Mouse (Mus musculus) adrenal gland (tissue): ENCODE measurements at regions not wholly inside any gene's neighbourhood (a gene's known extent, or its start where the extent isn't known, plus 50 kb on each side); places are given as distances from the start of the nearest gene placed in this dataset.

Experiments
- intact Hi-C: fragments of 180-260 bp; cut with DNase I; formaldehyde crosslinking; loops from one replicate; pipeline ENCODE4 v1.15.1; 2025

DNA sequence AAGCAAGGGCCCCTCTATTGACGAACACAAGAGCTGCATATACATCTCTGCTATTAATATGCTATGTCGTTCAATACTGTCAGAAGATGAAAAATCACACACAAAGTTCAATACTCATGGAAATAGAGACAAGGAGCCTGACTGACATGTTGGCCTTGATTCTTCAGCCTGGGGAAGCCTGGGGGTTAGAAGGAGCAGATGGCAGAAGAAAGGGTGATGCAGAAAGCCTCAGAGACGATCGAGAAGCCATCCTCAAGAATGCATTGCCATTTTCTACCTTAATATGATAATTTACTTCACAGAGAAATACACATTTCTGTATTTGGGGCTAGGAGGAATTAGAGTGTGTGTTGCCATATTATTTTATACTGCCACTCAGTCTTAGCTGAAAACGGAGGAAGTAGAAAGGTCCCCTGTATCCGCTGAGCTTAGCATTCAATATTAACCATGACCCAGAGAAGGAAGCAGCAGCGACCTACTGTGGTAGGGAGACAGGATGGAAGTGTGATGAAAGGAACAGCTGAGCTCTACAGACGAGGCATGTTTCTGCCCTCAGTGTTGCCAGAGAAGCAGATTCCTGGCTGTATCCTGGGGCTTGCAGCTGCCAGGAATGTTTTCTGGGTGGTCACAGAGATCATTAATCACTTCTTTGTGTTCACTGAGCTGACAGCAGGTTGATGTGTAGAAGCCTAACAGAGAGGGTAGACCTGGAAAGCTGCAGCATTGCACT, 105.2 kb downstream of the Lrig3 start:
- intact Hi-C loops, result no loop called here

DNA sequence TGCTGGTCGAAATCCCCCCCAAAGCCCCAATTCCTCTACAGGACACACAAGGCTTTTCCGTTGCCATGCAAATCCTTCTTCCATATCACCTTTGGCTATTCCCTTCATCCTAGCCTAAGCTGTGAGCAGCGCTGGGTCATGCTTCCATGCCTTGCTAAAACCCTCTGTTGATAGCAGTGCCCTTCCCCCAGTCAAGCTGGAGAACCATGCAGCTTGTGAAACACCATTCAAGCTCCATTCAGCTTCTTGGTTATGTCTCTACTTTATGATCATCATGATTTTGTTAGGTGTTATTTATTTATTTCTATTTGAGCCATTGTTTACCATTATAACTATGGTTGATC, 105.7 kb downstream of the Lrig3 start:
- intact Hi-C loops, result no loop called here

DNA sequence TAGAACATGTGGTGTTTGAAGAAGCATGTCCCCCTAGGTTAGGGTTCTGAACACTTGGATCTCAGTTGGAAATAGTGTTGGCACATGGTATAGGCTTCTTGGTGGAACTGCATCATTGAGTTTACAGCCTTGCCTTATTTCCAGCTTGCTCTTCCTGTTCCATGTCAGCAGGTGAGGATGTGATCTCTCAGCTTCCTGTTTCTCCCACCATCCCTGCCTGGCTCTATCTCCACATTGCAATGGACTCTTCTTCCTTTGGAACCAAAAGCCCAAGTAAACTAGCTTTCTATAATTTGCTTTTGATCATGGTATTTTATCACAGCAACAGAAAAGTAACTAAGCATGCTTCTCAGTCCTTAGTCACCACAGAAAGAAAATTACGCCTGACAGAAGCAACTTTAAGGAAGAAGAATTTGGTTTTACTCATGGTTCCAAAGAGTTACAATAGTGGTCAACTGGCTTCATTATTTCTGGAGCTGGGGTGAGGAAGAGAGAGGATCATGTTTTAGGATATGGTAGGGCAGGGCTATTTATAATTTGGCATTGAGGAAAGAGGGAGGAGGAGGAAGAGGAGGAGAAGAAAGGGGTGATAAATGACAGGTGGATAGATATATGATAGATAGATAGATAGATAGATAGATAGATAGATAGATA, 111.5 kb downstream of the Lrig3 start:
- intact Hi-C loops, result no loop called here

DNA sequence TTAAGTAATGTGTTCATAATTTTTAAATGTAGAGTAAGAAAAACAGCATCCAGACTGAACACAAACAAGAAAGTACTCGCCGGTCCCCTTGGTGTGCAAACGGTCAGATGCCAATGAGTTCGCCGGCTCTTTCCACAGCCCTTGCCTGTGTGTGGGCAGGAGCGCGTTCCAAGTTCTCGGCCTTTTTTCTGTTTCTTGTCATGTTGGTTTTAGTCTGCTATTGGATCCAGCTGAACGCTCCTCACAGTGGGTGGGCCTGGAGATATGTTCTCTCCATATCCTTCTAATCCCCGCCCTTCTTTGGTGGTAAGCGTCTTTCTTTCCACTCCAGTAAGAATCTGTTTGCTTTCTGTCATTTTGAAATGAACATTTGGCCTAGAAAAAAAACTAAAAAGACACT, 116.6 kb downstream of the Lrig3 start:
- intact Hi-C loops, result no loop called here

DNA sequence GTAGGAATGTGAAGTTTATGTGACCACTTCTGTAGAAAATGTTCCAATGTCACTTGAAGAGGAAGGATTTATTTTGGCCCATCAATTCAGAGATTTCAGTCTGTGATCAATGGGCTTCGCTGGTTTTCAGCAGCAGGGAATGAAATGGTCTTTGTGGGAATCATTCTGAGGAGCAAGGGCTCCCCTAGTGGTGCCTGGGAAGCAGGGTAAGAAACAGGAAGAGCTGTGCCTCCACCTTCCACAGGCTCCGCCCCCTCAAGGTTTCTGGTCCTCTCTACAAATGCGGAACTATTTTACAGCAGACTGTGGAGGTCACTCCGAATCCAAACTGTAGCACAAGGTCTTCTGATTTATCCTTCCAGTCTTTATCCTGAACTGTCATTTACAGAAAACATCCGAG, 120.7 kb downstream of the Lrig3 start:
- intact Hi-C loops, result no loop called here

DNA sequence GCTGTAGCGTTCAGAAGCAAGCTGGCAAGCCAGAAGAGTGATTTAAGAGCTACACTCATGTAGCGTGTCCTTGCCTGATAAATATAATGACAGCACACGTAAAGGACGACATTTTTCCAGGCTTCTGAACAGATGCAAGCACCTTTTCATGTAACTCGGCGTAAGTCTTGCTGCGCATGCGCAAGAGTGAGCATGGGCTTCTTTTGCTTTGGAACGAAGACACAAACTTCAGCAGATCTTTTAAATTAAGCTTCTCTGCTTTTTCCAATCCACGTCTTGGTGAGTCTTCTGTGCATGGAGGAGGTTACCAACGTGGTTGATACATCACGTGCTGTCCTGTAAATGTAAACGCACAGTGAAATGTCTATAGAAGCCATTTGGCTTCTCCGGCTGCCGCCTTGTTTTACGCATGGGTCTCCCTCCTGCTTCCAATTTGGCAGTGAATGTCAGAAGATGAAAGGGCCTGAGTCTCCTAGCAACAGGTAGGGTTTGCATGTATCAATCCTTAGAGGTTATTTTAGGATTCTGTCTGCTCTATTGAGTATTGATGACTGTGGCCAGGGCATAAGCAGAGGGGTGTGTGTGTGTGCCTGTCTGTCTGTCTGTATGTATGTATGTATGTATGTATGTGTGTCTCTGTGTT, 128.4 kb downstream of the Lrig3 start:
- intact Hi-C loops, result no loop called here

DNA sequence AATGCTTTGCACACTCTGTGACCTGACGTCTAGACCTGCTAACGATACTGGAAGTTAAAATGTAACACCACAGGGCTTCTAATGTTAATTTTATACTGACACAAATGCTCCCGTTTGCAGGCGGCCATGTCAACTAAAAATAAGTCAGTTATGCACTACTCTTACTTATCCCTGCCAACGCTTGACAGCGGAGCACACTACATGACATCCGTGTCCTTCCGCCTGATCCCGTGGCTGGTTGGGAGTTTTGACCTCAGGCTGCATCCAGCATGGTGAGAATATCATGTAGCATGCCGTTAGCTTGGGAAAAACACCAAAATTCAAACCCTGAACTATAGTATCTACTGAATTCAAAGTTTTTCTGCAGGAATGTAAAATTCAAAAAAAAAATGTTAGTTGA, 131.9 kb downstream of the Lrig3 start:
- intact Hi-C loops, result no loop called here

DNA sequence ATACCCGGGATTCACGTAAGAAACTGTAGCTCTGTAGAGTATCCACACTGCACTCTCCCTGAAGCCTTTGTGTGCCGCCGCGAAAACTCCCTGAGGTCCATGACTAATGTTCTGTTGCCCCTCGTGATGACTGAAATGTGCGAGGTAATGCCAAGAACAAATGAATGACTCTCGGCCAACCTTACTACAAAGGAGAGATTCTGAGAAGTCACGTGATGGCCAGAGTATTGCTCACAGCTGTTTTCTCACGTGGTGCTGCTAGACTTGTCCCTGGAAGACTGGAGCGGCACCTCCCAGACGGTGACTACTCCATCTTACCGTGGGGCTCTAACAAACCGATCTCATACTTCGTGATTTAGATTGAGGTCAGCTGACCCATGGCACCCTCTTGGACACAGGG, 136.9 kb downstream of the Lrig3 start:
- intact Hi-C loops, result no loop called here

DNA sequence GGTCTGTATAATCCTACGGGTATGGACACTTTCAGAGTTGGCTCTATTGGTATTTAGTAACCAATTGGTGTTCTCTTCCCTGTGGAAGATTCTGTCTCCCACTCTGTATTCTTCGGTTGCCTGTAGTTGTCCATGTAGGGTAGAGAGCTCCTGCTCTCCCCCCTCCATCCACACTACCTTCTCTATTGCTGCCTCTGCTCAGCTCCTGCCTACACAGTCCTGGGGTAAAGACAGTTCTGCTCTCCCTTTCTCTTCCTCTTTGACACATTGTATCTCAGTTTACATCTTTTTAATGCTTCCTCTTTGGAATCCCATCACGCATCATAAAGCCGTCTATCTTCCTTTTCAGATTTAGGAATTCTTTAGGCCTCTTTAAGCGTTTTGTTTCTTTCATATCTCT, 147.1 kb downstream of the Lrig3 start:
- intact Hi-C loops, result no loop called here

DNA sequence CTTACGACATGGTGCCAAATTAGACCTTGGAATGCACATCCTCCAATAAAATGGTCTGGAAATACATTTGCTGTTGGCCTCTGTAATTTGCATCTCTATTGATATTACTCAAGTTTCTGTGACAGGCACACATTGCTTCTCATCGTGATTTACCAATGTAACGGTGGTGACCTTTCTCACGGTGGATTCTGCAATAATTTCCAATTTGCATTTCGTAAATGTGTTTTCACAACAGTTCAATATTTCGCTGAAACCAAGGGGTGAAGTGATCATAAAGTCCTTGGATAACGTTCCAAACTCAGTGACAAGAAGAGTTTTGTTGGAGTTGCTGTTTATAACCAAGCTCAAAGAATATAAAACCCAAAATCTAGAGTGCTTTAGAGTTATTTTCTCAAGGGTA, 149.4 kb downstream of the Lrig3 start:
- intact Hi-C loops, result no loop called here

DNA sequence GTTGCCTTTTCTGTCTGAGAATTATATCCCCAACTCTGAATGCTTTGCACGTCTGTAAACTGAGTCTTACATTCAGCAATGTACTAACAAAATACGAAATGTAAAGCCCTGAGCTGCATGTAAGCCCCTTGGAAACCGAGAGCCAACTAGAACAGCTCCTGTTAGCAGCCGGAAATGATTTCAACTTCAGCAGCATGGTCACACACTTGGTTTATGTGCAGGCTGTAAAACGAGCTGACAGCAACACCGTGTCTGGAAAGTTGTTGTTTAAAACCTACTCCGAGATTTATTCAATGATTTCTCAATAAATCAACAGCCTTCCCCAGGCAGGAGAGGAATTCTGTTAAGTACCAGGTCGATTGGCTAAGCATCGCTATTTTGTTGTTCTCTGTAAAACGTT, 155.7 kb downstream of the Lrig3 start:
- intact Hi-C loops, result no loop called here

DNA sequence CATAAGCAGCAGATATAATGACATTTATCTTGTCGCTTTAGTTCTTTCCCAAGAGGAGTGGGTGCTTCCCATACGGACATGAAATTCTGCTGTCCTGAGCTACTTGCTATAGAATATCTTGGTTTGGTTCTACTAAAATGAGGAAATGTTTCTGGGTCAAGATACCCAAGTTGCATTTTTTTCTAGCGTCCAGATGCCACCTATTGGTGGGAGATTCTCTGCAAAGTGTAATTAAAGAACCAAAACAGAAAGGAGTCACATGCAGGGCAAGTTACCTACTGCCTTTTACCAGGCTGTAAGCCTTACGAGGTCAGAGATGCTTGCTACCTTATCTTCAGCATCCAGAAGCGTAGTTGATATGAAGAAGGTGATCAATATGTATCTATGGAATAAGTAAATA, 156.5 kb downstream of the Lrig3 start:
- intact Hi-C loops, result no loop called here

DNA sequence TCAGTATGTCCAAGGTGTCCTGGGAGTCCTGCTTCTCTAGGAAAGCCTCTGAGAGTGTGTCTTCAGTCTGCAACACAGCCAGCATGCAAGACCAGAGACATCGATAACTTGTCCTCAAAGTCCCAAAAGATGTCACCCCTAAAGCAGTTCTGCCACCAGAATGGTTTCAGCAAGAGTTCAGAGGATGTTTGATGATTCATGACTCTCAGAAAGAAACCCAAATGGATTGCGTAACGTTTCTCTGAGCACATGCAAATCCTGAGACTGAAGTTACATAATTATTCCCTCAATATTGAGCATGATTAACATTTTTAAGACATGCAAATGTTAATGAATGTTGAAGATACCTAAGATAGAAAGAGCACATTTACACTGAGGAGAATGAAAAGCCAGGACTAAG, 167.2 kb downstream of the Lrig3 start:
- intact Hi-C loops, result no loop called here

DNA sequence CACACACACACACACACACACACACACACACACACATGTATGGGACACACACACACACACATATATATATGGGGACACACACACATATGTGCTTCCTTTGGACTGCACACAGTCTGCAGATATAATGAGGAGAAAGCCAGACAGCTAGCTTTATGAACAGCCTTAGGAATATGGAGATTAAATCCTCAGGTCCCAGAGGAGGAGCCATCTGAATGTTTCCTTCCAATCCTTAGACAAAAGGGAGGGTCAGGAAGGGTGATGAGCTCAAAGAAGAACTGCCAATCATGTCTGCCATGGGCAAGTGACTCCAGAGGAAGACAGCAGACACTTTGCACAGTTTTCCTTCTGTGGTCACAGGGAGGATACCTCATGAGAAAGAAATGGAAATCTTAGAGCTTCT, 168.0 kb downstream of the Lrig3 start:
- intact Hi-C loops, result no loop called here

DNA sequence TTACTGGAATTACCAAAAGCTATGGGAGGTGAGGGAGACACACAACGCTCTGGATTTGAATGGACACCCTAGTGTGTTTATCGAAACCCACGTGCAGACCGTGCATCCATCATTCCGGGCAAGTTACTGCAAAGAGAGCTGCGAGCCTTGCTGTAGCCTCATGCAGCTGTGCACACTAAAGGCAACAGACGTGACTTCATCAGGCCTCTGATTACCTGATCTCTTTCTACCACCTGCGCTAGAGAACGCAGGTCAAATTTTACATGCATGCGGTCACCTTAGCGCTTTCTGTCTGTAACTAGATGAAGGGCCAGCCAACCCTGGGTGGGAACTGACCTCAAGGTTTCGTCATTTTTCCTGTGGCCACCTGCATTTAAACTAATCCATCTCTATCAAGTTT, 172.6 kb downstream of the Lrig3 start:
- intact Hi-C loops, result no loop called here

DNA sequence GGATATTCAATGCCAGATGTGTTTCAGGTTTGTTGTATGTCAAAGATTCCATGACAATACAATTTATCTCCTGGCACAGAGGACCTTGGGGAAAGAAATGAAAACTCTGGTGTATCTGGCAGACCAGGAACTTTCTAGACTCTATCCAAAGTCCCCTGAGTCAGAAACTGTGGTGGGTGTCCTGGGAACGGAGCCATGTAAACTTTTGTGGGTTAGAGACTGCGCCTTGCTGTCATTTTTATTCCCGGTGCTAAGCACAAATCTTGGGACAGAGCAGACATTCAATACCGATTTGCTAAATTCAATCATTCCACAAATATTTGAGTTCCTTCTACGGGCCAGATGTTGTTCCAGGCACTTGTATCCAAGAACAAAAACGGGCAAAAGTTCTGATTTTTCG, 175.6 kb downstream of the Lrig3 start:
- intact Hi-C loops, result no loop called here

DNA sequence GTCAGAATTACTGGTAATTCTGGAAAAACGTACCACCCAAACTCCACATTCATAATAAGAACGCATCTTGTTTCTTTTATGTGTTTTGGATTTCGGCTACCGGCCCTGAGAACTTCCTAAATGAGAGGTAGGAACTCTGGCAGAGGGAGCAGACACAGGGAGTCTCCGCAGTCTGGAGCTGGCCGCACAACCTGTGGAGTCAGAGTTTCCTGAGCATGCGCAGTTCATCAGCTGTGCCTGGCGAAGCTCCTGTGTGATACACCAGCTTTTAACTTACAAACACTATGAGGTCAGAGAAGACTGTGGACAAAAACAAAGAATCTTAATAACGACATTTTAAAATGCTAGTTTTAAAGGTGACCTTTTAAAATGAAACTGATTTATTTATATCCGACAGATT, 177.9 kb downstream of the Lrig3 start:
- intact Hi-C loops, result no loop called here

DNA sequence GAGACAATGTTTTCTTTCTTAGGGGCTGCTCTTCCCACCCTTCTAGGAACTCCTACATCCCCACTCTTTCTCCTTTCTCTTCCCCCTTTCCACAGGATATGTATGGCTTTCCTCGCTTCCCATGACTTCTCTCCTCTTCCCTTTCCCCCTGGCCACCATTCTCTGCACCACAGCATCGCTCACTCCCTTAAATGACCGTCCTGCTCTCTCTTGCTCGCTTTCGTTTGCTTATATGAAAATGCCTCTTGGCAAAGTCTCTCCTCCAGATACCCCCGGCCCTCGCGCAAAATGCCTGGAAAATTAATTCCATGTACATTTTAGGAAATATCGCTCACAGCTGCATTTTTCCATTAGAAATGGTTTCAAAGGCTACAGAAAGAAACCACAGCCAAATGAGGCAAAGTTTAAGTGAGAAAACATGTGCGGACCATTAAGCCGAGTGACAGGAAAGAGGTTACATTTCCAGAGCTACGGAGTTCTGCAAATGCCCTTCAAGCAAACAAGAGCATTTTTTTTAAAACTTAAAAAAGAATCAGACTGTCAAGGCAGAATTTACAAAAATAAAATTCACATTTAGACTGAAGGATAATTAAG, 178.7 kb downstream of the Lrig3 start:
- intact Hi-C loops, result no loop called here

DNA sequence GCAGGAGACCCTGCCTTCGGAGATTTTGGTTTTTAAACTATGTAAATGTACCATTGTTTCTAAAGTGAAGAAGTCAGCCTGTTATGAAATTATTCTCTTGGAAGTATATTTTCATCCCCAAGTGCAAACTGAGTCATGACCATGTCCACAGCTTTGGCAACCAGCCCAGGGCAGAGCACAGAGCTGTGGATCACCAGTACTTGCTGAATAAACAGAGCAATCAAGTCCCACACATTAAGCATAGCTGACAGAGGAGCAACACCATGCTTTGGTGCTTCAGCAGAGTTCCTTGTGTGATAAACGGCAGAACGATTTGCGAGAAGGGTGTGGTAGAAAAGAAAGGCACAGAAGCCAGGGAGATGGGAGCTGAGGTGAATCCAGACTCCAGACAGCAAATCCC, 191.3 kb downstream of the Lrig3 start:
- intact Hi-C loops, result no loop called here

DNA sequence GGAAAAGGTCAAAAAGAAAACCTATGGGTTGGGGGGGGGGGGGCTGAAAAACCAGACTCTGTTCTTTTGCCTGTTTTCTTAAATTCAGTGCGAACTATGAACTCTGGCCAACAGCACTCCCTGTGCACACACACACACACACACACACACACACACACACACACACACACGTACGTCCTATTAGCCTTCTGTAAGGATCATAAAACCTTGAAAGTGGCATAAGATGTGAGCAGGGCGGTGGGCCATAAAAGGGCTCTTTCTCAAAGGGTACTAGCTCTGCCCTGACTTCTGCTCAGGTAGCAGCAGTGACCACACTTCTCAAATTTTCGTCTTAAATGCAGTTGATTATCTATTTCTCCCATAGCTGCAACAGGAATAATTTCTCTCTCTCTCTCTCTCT, 199.2 kb downstream of the Lrig3 start:
- intact Hi-C loops, result no loop called here

DNA sequence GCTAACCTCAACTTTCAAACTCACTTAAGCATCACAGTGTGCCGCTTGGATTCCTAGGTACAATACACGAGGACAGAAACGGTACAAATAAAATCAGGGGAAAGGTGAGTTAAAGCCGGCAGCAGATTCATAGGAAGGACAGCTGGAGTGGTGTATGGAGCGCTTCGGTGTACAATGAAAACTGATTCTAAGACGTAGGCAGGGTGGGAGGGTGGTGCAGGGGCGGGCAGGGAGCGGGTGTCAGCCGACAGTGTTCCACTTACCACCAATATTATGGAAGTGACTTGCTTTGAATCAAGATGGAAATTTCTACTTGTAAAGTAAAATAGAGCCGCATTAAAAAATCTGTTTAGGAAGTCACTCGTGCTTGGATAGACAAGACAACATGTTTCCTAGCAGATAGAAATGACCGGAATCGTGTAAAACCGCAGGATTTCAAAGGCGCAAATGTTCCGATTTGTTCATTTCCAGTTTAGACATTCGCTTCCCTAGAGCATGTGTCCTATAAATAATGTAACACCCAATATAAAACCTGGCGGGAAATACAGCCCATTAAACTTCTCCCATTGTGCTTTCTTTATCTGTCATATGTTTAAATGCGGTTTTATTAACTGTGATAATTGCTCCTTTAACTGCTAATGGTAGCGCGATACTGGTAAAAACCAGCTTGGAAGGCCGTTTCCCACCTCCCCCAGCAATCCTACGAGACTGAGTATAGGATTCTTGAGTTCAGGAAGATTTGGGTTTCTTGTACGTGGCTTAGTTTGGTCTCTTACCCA, 203.3 kb downstream of the Lrig3 start:
- intact Hi-C loops, result loop anchor here (2.0 kb wide), 1 partner anchor 162 kb away; no protein-coding TSS in a partner anchor

DNA sequence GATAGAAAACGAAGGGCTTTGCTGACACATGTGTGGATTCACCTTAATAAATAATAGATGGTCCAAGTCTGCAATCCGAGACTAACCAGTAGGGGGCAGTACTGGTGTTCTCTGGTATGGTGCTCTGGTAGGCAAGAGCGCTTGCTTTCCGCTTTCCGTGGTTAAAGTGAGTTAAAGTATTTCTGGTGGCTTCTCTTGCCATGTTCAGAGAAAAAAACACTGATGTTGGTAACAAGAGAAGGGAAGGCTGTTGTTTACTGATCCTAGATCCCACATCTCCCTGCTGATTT, 203.9 kb downstream of the Lrig3 start:
- intact Hi-C loops, result loop anchor here (2.0 kb wide), 1 partner anchor 161 kb away; no protein-coding TSS in a partner anchor
